Mouse (Mus musculus) embryonic fibroblast, embryonic 13.5 days (primary cell): ENCODE measurements around the gene Jpt1.

Experiments
- CTCF ChIP-seq: IDR thresholded peaks from 2 replicates; pipeline ENCODE4 v1.5.1; 2011; ENCODE audit warnings: mild to moderate bottlenecking, control low read depth, low read length, moderate library complexity, borderline replicate concordance; ENCODE audit not compliant: insufficient read depth
- POLR2A ChIP-seq: IDR thresholded peaks from 2 replicates; pipeline ENCODE4 v1.6.1; 2011; ENCODE audit warnings: low read depth, mild to moderate bottlenecking, control low read depth, low read length, moderate library complexity

- TF ChIP-seq CTCF (no peak), POLR2A (no peak)
Measured at GRCm38 (mm10) chr11:115512004-115512403, 2.2 kb downstream of the Jpt1 start.
